Mouse (Mus musculus): ENCODE measurements around the gene Clcn7.
A peak's percentile ranks its signal among the peaks of the same experiment; 100 is the strongest.

Gene Clcn7

GRCm38 (mm10) chr17:25127079-25127478 is 6.1 kb upstream of the Clcn7 start:
- peak in 1 of 2 experiments; percentile 22 for DNase-seq (ENCODE audit: low spot score in 2 of 2)

GRCm38 (mm10) chr17:25127681-25128080 is 5.5 kb upstream of the Clcn7 start:
- no peak for DNase-seq (ENCODE audit: low spot score in 2 of 2)

GRCm38 (mm10) chr17:25130060-25130459 is 3.1 kb upstream of the Clcn7 start:
- no peak for DNase-seq (ENCODE audit: low spot score in 2 of 2)

GRCm38 (mm10) chr17:25135622-25136021 is 2.4 kb downstream of the Clcn7 start:
- no peak for DNase-seq (ENCODE audit: low spot score in 2 of 2)

- DNase-seq (ENCODE audit: low spot score in 2 of 2), result no peak
Measured at GRCm38 (mm10) chr17:25138803-25139202, 5.6 kb downstream of the Clcn7 start.

GRCm38 (mm10) chr17:25139960-25140359 is 6.8 kb downstream of the Clcn7 start:
- no peak for DNase-seq (ENCODE audit: low spot score in 2 of 2)

GRCm38 (mm10) chr17:25162161-25162560 is 29.0 kb downstream of the Clcn7 start, which contains the start of gene Ccdc154:
Gene Ccdc154, plus strand, starts transcription at chr17:25162461.
- no peak for DNase-seq (ENCODE audit: low spot score in 2 of 2)

GRCm38 (mm10) chr17:25163387-25163786 is 30.2 kb downstream of the Clcn7 start:
- no peak for DNase-seq (ENCODE audit: low spot score in 2 of 2)

GRCm38 (mm10) chr17:25164770-25165169 is 31.6 kb downstream of the Clcn7 start:
- DNase-seq (ENCODE audit: low spot score in 2 of 2), result no peak

- DNase-seq (ENCODE audit: low spot score in 2 of 2), result no peak
Measured at GRCm38 (mm10) chr17:25165970-25166671, 32.9 kb downstream of the Clcn7 start.

GRCm38 (mm10) chr17:25169706-25170105 is 36.5 kb downstream of the Clcn7 start:
- DNase-seq (ENCODE audit: low spot score in 2 of 2), result no peak

GRCm38 (mm10) chr17:25172558-25172957 is 39.4 kb downstream of the Clcn7 start:
- no peak for DNase-seq (ENCODE audit: low spot score in 2 of 2)

- no peak for DNase-seq (ENCODE audit: low spot score in 2 of 2)
Measured at GRCm38 (mm10) chr17:25175411-25175810, 42.2 kb downstream of the Clcn7 start, which contains the start of gene Gm38655. Gene Gm38655, minus strand, starts transcription at chr17:25175471.

- DNase-seq (ENCODE audit: low spot score in 2 of 2), result no peak
Measured at GRCm38 (mm10) chr17:25183232-25183631, 50.0 kb downstream of the Clcn7 start.

- peak; percentile 92 to 98 for DNase-seq (ENCODE audit: low spot score in 2 of 2)
Measured at GRCm38 (mm10) chr17:25184129-25184691, 51.0 kb downstream of the Clcn7 start, which contains the start of gene BC003965. Gene BC003965, plus strand, starts transcription at chr17:25184554.

GRCm38 (mm10) chr17:25184961-25185360 is 51.8 kb downstream of the Clcn7 start:
- DNase-seq (ENCODE audit: low spot score in 2 of 2), result no peak

- DNase-seq (ENCODE audit: low spot score in 2 of 2), result no peak
Measured at GRCm38 (mm10) chr17:25187784-25188149, 54.6 kb downstream of the Clcn7 start.

- DNase-seq (ENCODE audit: low spot score in 2 of 2), result peak in 1 of 2 experiments; percentile 55
Measured at GRCm38 (mm10) chr17:25188150-25189031, 55.2 kb downstream of the Clcn7 start, which contains the start of gene Unkl. Gene Unkl, plus strand, starts transcription at chr17:25188397.

- DNase-seq (ENCODE audit: low spot score in 2 of 2), result no peak
Measured at GRCm38 (mm10) chr17:25189091-25189490, 55.9 kb downstream of the Clcn7 start.

GRCm38 (mm10) chr17:25202401-25202800 is 69.2 kb downstream of the Clcn7 start:
- no peak for DNase-seq (ENCODE audit: low spot score in 2 of 2)

- DNase-seq (ENCODE audit: low spot score in 2 of 2), result no peak
Measured at GRCm38 (mm10) chr17:25210006-25210405, 76.8 kb downstream of the Clcn7 start.
